Mouse (Mus musculus): ENCODE data around the gene Fopnl. TPM values are rescaled to one million over a fixed set of nuclear protein-coding genes. Genes with fewer than 3 reads are reported as not detected.

Gene Fopnl
- polyA plus RNA-seq (2012), result 3.8 and 6.9 TPM in 2 replicates

- TF ChIP-seq GATA1 (IDR thresholded peaks at IDR 0.05; ENCODE audit: low read length), result no peak
Measured at GRCm38 (mm10) chr16:14316884-14317876, at the start of gene Fopnl. Gene Fopnl (minus strand): TSS chr16:14317405.

- no peak for TF ChIP-seq GATA1 (IDR thresholded peaks at IDR 0.05; ENCODE audit: low read length)
Measured at GRCm38 (mm10) chr16:14366017-14366416, 48.8 kb upstream of the Fopnl start.

- TF ChIP-seq GATA1 (IDR thresholded peaks at IDR 0.05; ENCODE audit: low read length), result peak; percentile 20
Measured at GRCm38 (mm10) chr16:14365457-14365856, 48.3 kb upstream of the Fopnl start.

- TF ChIP-seq GATA1 (IDR thresholded peaks at IDR 0.05; ENCODE audit: low read length), result no peak
Measured at GRCm38 (mm10) chr16:14364066-14364465, 46.9 kb upstream of the Fopnl start.

- TF ChIP-seq GATA1 (IDR thresholded peaks at IDR 0.05; ENCODE audit: low read length), result no peak
Measured at GRCm38 (mm10) chr16:14363496-14363895, 46.3 kb upstream of the Fopnl start.

GRCm38 (mm10) chr16:14362099-14362820 lies 45.1 kb upstream of the Fopnl start:
- TF ChIP-seq GATA1 (IDR thresholded peaks at IDR 0.05; ENCODE audit: low read length), result no peak

- no peak for TF ChIP-seq GATA1 (IDR thresholded peaks at IDR 0.05; ENCODE audit: low read length)
Measured at GRCm38 (mm10) chr16:14361362-14362098, 44.3 kb upstream of the Fopnl start, which contains the start of gene Abcc1. Gene Abcc1 (plus strand): TSS chr16:14361558.

- no peak for TF ChIP-seq GATA1 (IDR thresholded peaks at IDR 0.05; ENCODE audit: low read length)
Measured at GRCm38 (mm10) chr16:14360931-14361330, 43.7 kb upstream of the Fopnl start.

- TF ChIP-seq GATA1 (IDR thresholded peaks at IDR 0.05; ENCODE audit: low read length), result no peak
Measured at GRCm38 (mm10) chr16:14358531-14358930, 41.3 kb upstream of the Fopnl start.

- TF ChIP-seq GATA1 (IDR thresholded peaks at IDR 0.05; ENCODE audit: low read length), result no peak
Measured at GRCm38 (mm10) chr16:14357859-14358258, 40.7 kb upstream of the Fopnl start.

GRCm38 (mm10) chr16:14352663-14353062 lies 35.5 kb upstream of the Fopnl start:
- TF ChIP-seq GATA1 (IDR thresholded peaks at IDR 0.05; ENCODE audit: low read length), result no peak

GRCm38 (mm10) chr16:14352234-14352633 lies 35.0 kb upstream of the Fopnl start:
- no peak for TF ChIP-seq GATA1 (IDR thresholded peaks at IDR 0.05; ENCODE audit: low read length)

- TF ChIP-seq GATA1 (IDR thresholded peaks at IDR 0.05; ENCODE audit: low read length), result no peak
Measured at GRCm38 (mm10) chr16:14351571-14351970, 34.4 kb upstream of the Fopnl start.

- TF ChIP-seq GATA1 (IDR thresholded peaks at IDR 0.05; ENCODE audit: low read length), result no peak
Measured at GRCm38 (mm10) chr16:14344967-14345366, 27.8 kb upstream of the Fopnl start.

GRCm38 (mm10) chr16:14328156-14328555 lies 11.0 kb upstream of the Fopnl start:
- TF ChIP-seq GATA1 (IDR thresholded peaks at IDR 0.05; ENCODE audit: low read length), result no peak

Data from G1E-ER4 (cell line).